Mouse (Mus musculus): Measurements from ENCODE around the gene Vrk3. TPM values are rescaled to one million over a fixed set of nuclear protein-coding genes. Genes with fewer than 3 reads are reported as not detected.
"Not testable (repeated sequence)": the region's sequence is repeated elsewhere in the genome, so short reads cannot be mapped to it uniquely, and the experiment has no call there.

Vrk3 gene
- total RNA-seq (2015; ENCODE audit: low replicate concordance) (21.5 and 24.0 TPM in 2 replicates), total RNA-seq (2017; ENCODE audit: low replicate concordance) (11.3 and 22.7 TPM in 2 replicates)

- peak; percentile 91 for ATAC-seq (replicated peaks; ENCODE audit: low FRiP score, poor library complexity, severe bottlenecking)
Measured at GRCm38 (mm10) chr7:44748101-44749044, at the start of gene Vrk3. TSS of gene Vrk3 (plus strand) at chr7:44748413.

- ATAC-seq (replicated peaks; ENCODE audit: low FRiP score, poor library complexity, severe bottlenecking), result no peak
Measured at GRCm38 (mm10) chr7:44701921-44702320, 46.3 kb upstream of the Vrk3 start.

- no peak for ATAC-seq (replicated peaks; ENCODE audit: low FRiP score, poor library complexity, severe bottlenecking)
Measured at GRCm38 (mm10) chr7:44702985-44703384, 45.2 kb upstream of the Vrk3 start.

- ATAC-seq (replicated peaks; ENCODE audit: low FRiP score, poor library complexity, severe bottlenecking), result peak; percentile 55; the same call in 1 of the 2 replicates
Measured at GRCm38 (mm10) chr7:44704363-44704762, 43.9 kb upstream of the Vrk3 start.

- ATAC-seq (replicated peaks; ENCODE audit: low FRiP score, poor library complexity, severe bottlenecking), result no peak
Measured at GRCm38 (mm10) chr7:44705086-44705485, 43.1 kb upstream of the Vrk3 start.

GRCm38 (mm10) chr7:44706322-44706721 is 41.9 kb upstream of the Vrk3 start:
- ATAC-seq (replicated peaks; ENCODE audit: low FRiP score, poor library complexity, severe bottlenecking), result no peak

- no peak for ATAC-seq (replicated peaks; ENCODE audit: low FRiP score, poor library complexity, severe bottlenecking)
Measured at GRCm38 (mm10) chr7:44707169-44707675, 41.0 kb upstream of the Vrk3 start.

- ATAC-seq (replicated peaks; ENCODE audit: low FRiP score, poor library complexity, severe bottlenecking), result not testable (repeated sequence)
Measured at GRCm38 (mm10) chr7:44708093-44708492, 40.1 kb upstream of the Vrk3 start.

- no peak for ATAC-seq (replicated peaks; ENCODE audit: low FRiP score, poor library complexity, severe bottlenecking)
Measured at GRCm38 (mm10) chr7:44708574-44708973, 39.6 kb upstream of the Vrk3 start, which contains the start of gene Izumo2. TSS of gene Izumo2 (plus strand) at chr7:44708742.

GRCm38 (mm10) chr7:44709881-44710280 is 38.3 kb upstream of the Vrk3 start:
- ATAC-seq (replicated peaks; ENCODE audit: low FRiP score, poor library complexity, severe bottlenecking), result no peak

GRCm38 (mm10) chr7:44722058-44722457 is 26.2 kb upstream of the Vrk3 start:
- ATAC-seq (replicated peaks; ENCODE audit: low FRiP score, poor library complexity, severe bottlenecking), result no peak

GRCm38 (mm10) chr7:44724316-44724715 is 23.9 kb upstream of the Vrk3 start:
- ATAC-seq (replicated peaks; ENCODE audit: low FRiP score, poor library complexity, severe bottlenecking), result no peak

- no peak for ATAC-seq (replicated peaks; ENCODE audit: low FRiP score, poor library complexity, severe bottlenecking)
Measured at GRCm38 (mm10) chr7:44726343-44726742, 21.9 kb upstream of the Vrk3 start.

GRCm38 (mm10) chr7:44727151-44727550 is 21.1 kb upstream of the Vrk3 start:
- no peak for ATAC-seq (replicated peaks; ENCODE audit: low FRiP score, poor library complexity, severe bottlenecking)

GRCm38 (mm10) chr7:44728082-44728975 is 19.9 kb upstream of the Vrk3 start:
- no peak for ATAC-seq (replicated peaks; ENCODE audit: low FRiP score, poor library complexity, severe bottlenecking)

- ATAC-seq (replicated peaks; ENCODE audit: low FRiP score, poor library complexity, severe bottlenecking), result no peak
Measured at GRCm38 (mm10) chr7:44733723-44734122, 14.5 kb upstream of the Vrk3 start.

GRCm38 (mm10) chr7:44741361-44741760 is 6.9 kb upstream of the Vrk3 start:
- ATAC-seq (replicated peaks; ENCODE audit: low FRiP score, poor library complexity, severe bottlenecking), result no peak

GRCm38 (mm10) chr7:44744270-44744669 is 3.9 kb upstream of the Vrk3 start:
- ATAC-seq (replicated peaks; ENCODE audit: low FRiP score, poor library complexity, severe bottlenecking), result no peak

- peak; percentile 47; the same call in 1 of the 2 replicates for ATAC-seq (replicated peaks; ENCODE audit: low FRiP score, poor library complexity, severe bottlenecking)
Measured at GRCm38 (mm10) chr7:44745076-44745475, 3.1 kb upstream of the Vrk3 start.

GRCm38 (mm10) chr7:44747115-44747514 is 1.1 kb upstream of the Vrk3 start:
- no peak for ATAC-seq (replicated peaks; ENCODE audit: low FRiP score, poor library complexity, severe bottlenecking)

Data from erythroblast, adult 5-6 weeks (primary cell).